Mouse (Mus musculus) CH12.LX (cell line): ENCODE data around the gene Hypk.
"Not testable (repeated sequence)": the region's sequence is repeated elsewhere in the genome, so short reads cannot be mapped to it uniquely, and the experiment has no call there.

Experiments used
- CHD1 ChIP-seq: IDR thresholded peaks from 2 replicates; pipeline ENCODE4 v1.6.1; 2012; ENCODE audit warnings: low read depth, low read length, improper control_type of control experiment, inconsistent platforms
- E2F4 ChIP-seq: IDR thresholded peaks from 2 replicates; pipeline ENCODE4 v1.6.1; 2011; ENCODE audit warnings: low read depth, low read length, improper control_type of control experiment; ENCODE audit not compliant: insufficient replicate concordance
- EP300 ChIP-seq: IDR thresholded peaks from 2 replicates; pipeline ENCODE4 v1.6.1; 2011; ENCODE audit warnings: low read length, improper control_type of control experiment
- MAFK ChIP-seq: IDR thresholded peaks from 2 replicates; pipeline ENCODE4 v1.6.1; 2011; ENCODE audit warnings: low read length, improper control_type of control experiment; ENCODE audit not compliant: insufficient replicate concordance
- MXI1 ChIP-seq: IDR thresholded peaks from 2 replicates; pipeline ENCODE4 v1.6.1; 2011; ENCODE audit warnings: mild to moderate bottlenecking, low read depth, low read length, improper control_type of control experiment
- POLR2A ChIP-seq: IDR thresholded peaks from 2 replicates; pipeline ENCODE4 v1.6.1; 2011; ENCODE audit warnings: low read depth, mild to moderate bottlenecking, improper control_type of control experiment, low read length
- RCOR1 ChIP-seq: conservative IDR thresholded peaks from 2 replicates; pipeline ENCODE4 v1.6.1; 2012; ENCODE audit warnings: low read depth, mild to moderate bottlenecking, inconsistent platforms, low read length, improper control_type of control experiment
- SIN3A ChIP-seq: IDR thresholded peaks from 2 replicates; pipeline ENCODE4 v1.6.1; 2012; ENCODE audit warnings: low read length, improper control_type of control experiment, inconsistent platforms

GRCm38 (mm10) chr2:121472783-121473182 lies 19.7 kb downstream of the Hypk start:
- TF ChIP-seq RCOR1, EP300, POLR2A, MAFK, MXI1, SIN3A, CHD1, E2F4: not testable (repeated sequence)
